Mouse (Mus musculus): ENCODE data around the gene Usp36. TPM values are rescaled to one million over a fixed set of nuclear protein-coding genes. Genes with fewer than 3 reads are reported as not detected.

Usp36 gene
- total RNA-seq, 2 experiments from 2014 or later, result 12.0 to 14.5 TPM

DNA sequence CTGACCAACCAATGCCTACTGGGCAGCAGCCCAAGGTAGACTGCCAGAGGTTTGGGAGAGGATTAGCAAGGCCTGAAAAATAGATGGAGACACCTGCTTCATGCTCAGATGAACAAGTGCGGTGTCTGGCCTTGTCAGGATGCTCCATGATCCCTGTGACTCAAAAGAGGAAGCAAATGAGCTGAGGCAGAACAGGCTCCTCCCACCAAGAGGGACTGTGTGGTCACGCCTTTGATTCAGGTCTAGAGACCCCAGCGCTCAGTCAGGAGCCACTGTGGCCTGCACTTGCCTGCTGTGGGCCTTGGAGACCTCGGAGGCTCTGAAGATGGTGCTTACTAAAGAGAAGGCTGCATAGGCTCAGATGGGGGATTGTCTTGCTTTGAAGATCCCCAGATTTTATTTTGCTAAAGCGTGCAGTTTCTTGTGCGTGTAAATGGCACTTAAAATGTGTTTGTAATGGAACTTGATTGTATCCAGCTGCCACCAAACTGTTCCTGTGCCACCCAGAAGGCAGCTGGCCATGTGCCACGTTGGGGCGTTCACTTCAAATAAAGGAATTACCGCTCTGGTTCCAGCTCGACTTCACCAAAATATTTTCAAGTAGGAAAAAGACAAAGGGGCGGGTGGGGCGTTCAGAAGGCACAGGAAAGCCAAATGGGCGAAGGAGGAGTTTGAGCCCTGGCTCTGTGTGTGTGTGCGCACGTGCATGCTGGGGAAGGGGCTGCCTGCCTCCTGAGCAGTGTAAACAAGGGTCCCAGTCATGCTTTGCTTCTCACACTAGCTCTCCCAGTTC is 35.7 kb downstream of the Usp36 start:
- intact Hi-C loops (cut with DNase I), result no loop called here
- peak; percentile 60 for DNase-seq (ENCODE audit: low spot score)

DNA sequence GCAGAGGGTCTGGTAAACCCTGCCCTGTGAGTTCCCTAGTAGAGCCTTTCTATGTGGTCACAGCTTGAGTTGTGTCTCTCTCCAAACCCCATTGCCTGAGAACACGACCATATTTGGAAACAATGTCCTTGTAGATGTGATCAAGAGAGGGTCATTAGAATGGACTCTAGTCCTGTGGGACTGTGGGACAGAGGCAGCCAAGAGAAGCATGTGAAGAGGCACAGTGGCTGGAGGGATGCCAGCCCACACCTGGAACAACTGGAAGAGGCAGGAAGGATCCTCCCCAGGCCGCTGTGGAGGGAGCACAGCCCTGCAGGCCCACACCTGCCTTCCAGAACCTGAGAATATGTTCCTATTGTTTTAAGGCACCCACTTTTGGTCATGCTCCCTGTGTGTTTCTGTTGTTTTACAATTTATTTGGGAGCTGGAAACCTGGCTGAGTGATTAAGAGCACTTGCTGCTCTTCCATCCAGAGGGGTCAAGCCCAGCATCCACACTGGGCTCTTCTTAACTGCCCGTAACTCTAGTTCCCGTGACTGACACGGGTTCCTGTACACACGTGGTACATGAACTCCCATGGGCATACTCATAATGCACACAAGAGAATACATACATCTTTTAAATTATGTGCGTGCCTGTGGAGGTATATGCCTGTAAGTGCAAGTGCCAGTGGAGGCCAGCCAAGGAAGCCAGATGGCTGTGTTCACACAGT is 36.4 kb downstream of the Usp36 start:
- intact Hi-C loops (cut with DNase I), result no loop called here
- no peak for DNase-seq (ENCODE audit: low spot score)

DNA sequence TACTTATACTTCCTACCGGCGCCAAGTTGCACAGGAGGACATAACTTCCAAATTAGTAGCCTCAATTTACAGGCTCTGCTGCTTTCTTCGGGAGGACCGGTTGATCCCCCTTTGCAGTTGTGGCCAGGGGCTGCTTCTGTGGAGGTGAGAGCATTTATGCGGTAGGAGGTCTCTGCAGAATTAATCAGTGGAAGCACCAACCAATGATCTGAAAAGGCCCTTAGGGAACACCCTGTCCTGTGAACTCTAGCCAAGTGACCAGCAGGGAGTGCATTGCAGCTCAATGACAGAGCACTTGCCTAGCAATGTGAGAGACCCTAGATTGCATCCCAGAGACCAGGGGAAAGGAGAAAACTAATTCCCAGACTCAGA is 41.0 kb downstream of the Usp36 start:
- no peak for DNase-seq (ENCODE audit: low spot score)

DNA sequence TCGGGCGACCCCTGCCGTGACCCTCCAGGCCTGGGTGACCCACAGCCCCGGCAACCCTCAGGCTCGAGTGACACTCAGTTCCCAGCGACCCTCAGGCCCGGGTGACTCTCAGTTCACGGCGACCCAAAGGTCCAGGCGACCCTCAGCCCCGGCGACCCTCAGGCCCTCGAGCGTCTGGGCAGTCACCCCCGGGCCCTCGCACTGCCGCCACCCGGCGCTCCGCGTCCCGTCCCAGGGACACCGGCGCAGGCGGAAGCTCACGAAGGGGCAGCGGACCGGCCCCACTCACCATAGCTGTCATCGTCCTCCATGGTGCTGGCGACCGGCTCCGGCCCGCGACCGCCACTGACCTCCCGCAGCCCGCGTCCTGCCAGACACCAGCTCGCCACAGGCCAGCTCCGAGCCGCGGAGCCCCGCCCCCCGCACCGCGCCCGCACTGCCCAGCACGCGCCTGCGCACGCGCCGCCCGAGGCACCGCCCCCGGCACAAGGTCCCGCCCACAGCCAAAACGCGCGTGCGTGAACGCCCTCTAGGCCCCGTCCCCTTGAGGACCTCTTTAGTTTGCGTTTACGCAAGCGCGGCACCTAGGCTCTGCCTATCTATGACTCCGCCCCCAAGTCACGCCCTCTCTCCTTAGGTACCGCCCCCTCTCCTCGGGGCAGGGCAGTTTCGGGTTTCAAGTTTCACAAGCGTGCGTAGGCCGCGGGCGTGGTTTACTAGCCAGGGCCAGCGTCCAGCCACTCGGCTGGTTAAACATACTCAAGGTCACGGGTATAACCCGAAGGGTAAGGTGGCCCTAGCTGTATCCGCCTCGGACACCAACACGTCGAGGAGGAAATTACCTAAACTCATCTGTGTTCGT is 41.7 kb downstream of the Usp36 start, which contains the start of gene Cyth1:
Gene Cyth1, minus strand, starts transcription at position 443 of the 862 bp plus-strand sequence.
- intact Hi-C loops (cut with DNase I), result no loop called here

More for the DNA sequence above, 41.0 kb downstream of the Usp36 start:
- intact Hi-C loops (cut with DNase I), result no loop called here

DNA sequence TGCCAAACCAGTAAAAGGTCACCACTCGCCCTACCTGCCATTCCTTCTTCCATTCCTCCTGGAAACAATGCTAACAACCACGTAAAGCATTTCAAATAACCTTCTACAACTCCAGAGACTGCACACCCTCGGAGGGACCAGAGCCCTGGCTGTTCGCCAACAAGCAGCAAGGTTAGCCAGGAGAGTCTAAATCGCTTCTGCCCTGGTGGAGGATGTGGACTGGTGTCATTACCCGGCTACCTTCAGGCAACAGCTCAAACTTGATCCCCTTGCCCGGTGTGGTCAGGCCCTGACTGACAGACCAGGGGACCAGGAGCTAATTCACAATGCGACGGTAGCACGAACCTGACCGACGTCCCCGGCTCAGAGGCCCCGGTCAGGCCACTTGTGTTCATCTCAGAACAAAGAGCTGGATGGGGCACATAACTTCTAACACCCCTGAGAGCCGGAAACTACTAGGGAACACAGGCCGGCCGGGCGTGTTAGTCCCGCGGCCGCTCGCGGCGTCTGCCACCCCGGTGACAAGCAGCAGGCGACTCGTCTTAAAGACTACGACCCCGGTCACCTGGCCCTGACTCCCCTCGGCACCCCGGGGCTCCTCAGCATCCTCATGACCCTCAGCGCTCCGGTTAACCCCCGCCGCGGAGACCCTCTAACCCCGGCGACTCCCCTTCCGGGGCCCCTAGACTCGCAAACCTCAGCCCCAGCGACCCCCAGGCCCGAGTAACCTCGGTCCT is 42.5 kb downstream of the Usp36 start:
- intact Hi-C loops (cut with DNase I), result no loop called here
- peak; percentile 25 for DNase-seq (ENCODE audit: low spot score)

More for the DNA sequence above, 41.7 kb downstream of the Usp36 start, which contains the start of gene Cyth1:
- peak; percentile 99 for DNase-seq (ENCODE audit: low spot score)

DNA sequence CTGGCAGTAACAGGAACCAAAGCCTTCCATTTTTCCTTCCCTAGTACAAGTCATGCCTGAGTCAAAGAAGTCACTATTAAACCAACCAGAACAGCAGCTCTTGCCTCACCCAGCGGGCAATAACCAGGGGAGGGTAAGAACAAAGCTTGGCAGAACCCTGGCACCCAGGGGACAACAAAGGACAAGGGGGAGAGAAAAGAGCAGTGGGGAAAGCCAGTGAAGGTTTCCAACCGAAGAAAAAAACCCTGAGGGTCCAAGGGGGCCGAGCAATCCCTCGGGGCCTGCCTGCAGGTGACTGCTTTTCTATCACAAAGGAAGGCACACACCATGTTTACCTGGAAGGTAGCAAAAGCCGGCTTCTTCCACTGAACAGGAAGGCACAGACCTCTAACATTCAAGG is 43.3 kb downstream of the Usp36 start:
- intact Hi-C loops (cut with DNase I), result no loop called here
- DNase-seq (ENCODE audit: low spot score), result no peak

DNA sequence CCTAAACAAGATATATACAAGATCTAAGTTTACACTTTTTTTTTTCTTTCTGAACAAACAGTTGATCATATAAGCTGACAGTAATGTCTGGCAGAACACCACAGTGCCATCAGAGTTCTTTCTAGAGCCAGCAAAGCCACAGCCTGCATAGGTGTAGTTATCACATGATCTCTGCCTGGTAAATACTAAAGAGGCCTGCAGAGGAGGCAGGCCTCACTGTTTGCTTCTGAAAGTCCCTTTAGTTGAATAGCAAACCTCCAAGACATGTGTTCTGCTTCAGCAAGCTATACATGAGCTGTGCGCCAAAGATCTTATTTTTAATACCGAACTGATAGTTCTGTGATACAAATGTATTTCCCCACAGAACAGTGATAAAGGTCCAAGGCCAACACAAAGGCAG is 44.9 kb downstream of the Usp36 start:
- intact Hi-C loops (cut with DNase I), result no loop called here

DNA sequence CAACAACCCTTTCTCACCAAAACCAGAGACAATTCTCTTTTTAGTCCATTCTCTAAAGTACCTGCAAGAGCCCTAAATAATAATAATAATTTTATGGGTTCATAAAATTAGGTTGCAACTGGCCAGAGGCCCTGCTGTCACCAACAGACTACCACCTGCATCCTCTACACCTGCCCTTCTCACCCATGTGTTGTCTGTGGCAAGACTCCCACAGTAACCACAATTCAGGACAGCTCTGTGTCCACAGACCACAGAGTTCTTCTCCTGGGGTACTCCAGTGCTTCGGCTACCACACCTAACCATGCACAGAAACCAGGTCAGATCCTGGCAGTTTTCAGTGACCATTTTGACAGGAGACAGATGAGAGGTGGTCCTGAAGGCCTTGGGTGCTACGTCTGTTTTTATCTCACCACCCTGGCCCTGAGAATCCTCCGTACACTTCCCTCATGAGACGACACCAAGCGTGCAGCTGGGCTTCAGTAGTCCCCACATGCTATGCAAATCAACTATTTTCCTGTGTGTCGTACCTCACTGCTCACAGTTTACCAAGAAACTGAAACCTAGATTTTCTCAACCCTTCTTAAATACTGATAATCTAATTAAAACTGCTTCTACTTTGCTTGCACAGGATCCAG is 46.3 kb downstream of the Usp36 start:
- DNase-seq (ENCODE audit: low spot score), result no peak
- intact Hi-C loops (cut with DNase I), result no loop called here

More for the DNA sequence above, 44.9 kb downstream of the Usp36 start:
- DNase-seq (ENCODE audit: low spot score), result no peak

DNA sequence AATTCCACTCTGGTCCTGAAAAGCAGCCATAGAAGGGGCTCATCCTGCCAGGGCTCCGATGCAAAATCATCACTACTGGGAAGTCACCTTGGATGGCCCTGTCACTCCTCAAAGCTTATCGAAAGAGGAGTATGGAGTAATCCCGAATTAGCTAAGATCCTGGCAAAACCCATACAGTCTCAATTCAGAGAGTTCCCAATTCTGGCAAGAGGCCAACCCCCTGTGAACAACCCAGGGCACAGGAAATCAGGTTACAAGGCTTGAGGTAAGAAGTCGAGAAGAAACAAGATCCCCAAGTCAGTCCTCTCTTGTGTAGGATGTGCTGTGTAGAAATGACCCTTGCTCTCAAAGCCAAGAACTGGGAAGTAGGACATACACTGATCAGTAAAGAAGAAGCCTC is 47.5 kb downstream of the Usp36 start:
- DNase-seq (ENCODE audit: low spot score), result no peak
- intact Hi-C loops (cut with DNase I), result no loop called here

DNA sequence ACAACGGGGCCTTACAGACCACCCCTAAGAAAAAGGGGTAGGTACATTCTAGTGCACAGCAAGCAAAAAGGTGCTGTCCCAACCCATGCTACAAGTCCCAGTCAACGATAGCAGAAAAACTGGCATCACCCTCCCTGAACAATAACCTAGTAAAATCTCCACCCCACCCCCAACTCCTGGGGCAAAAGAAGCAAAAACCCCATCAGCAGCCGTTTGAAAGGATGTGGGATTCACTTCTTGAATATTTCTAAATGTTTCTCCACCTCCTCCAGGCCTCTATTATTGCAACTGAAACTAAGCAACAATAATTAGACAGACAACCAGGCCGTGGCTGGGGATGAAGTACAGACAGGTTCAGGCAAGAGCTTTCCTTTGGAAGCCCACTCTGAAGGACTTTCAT is 49.7 kb downstream of the Usp36 start:
- intact Hi-C loops (cut with DNase I), result no loop called here
- no peak for DNase-seq (ENCODE audit: low spot score)

DNA sequence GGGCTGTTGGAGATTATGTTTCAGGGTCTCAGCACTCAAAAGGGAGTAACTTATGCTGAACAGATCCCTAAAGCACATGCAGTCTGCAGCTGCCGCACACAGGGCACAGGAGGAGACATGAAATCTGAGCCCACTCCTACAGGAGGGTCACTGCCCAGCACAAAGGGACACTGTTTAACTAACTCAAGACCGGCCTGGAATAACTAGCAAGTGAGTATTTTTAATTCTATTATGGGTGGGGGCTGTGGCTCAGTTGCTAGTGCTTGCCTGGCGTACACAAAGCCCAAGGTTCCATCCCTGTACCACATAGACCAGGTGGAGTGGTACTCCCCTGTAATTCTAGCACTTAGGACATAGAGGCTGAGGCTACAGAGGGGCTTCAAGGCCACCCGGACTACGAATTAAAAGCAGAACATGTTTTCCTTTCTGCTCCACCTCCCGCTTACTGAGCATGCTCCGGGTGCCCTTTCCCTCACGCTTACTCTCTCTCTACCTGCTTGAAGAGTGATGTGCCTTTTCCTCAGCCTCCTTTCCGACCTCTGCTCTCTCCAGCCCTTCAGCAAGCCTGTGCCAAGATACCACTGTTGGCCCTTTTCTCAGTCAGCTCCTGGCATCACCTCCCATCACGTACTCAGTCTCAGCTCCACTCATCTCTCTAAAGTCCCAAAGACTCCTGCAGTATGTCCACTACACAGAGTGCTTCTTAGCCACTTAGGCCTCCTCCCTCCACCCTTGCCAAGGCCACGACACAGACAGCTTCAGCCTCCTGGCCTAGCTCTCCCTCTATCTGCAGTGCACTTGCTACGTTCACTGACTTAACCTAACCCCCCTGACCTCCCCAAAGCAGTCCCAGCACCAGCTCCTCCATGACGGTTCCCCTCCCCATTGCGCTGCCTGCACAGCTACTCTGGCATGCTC is 50.5 kb downstream of the Usp36 start:
- intact Hi-C loops (cut with DNase I), result no loop called here
- DNase-seq (ENCODE audit: low spot score), result no peak

DNA sequence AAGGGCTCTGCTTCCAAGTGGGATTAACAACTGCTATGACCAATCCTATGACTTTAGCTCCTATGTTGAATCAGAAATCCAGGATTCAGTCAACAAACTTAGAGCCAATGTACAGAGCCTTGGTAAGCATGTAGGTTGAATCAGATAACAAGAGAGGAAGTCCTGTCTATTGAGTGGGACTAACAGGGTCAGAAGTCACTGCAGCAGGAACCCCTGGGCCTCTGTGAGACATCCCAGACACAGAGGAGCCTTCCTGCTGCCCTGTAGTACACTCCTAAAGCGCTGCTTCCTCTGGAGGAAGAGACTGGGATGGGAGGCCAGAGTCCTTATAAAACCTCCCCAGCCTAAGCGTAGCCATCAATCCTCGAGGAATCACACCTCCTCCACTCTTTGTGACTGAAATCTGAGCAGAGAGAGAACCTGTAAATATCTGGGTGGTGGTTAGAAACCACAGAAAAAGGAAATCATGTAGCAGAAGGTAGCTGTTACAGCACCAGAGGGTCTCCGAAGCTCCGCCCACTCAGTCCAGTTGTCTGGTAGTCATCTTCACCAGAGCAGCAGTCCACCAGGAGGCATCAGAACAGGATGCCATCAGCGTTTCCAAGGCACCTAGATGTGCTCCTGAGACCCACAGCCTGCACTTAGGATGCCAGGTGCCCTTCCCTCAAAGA is 53.4 kb downstream of the Usp36 start:
- DNase-seq (ENCODE audit: low spot score), result peak; percentile 26

DNA sequence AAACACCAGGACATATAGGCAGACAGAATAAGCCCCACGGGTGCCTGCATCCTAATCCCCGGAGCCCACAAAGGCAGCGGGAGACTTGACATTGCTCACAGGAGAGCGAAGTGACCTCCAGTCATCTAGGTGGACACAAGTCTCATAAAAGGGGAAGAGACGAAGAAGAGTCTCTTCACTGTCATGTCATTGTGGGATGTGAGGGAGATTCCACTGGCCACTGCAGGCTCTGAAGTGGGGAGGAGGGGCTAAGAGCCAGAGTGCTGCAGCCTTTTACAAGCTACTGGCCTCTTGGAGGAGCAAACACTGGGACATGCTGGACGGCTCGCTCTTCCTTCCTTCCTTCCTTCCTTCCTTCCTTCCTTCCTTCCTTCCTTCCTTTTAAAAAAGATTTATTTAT is 55.1 kb downstream of the Usp36 start:
- intact Hi-C loops (cut with DNase I), result no loop called here
- DNase-seq (ENCODE audit: low spot score), result no peak

More for the DNA sequence above, 53.4 kb downstream of the Usp36 start:
- intact Hi-C loops (cut with DNase I), result no loop called here

DNA sequence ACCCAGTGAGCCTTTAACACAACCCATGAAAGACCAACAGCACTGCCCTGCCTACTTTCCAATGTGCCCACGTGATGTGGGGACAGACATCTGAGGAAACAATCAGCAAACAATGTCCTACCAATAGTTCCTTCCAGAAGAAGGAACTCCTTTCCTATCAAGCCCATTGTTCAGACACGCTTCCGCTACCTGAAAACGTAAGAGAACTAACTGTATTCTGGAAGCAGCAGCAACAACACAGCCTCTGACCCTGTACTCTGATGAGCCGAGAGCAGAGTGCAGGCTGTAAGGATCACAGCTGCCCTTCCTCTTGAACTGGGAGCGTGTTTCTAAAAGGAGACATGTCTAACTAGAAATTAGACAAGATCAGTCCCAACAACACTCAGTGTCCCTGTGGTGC is 55.5 kb downstream of the Usp36 start:
- DNase-seq (ENCODE audit: low spot score), result peak; percentile 49

DNA sequence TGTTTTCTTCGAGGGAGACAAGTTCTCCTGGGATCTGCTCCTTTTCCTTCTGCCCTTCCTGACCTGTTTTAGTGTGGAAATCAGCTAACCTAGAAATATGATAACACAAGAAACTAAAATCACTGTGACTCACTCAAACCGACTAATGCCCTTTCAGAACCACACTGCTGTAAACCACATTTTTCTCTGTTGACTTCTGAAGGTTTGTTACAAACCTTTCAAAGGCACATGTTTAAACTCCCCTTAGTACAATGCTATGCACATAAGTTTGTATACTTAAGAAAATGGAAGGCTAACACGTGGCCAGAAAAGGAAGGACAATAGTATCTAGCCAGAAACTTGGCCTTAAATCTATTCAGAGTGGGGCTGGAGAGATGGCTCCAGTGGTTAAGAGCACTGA is 56.1 kb downstream of the Usp36 start:
- no peak for DNase-seq (ENCODE audit: low spot score)
- intact Hi-C loops (cut with DNase I), result no loop called here

More for the DNA sequence above, 55.5 kb downstream of the Usp36 start:
- intact Hi-C loops (cut with DNase I), result no loop called here

DNA sequence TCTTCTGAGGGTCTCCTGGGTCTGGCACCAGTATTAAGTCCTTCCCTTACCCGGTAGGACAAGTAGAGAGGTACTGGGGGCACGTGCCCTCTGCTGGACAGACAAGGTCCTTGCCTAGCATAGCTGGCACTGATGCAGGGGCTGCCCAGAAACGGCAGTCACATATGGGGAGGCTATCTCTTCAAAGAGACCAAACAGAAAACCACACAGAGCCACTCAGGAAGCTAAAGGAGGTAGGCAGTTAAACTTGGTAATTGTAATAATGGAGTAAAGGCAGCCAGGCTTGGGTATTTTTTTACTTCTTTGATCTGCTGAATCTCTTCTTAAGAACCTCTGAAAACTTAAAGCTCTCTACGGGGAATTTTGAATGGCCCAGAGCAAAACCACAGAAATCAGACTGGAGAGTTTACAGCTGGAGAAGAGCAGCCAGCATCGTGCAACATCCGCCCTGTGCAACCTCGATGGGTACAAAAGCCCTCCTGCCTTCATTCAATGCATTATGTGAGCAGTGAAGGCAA is 57.7 kb downstream of the Usp36 start:
- intact Hi-C loops (cut with DNase I), result no loop called here
- DNase-seq (ENCODE audit: low spot score), result no peak

DNA sequence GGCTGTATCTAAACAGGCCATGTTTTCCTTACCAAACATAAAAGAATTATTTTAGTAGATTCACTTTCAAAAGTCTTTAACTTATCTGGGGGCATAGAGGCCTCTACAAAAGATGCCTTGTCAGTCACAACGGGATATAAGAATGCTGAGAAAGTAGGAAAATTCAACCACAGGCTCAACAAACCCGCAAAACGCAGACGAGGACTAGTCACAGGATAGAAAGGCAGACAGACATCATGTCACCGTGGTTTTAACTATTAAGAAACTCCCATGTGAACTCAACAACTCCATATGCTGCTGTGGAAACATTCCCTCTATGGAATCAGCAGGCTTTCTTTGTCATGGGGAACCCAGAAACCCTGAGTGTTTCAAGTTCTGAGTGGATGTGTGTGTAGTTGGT is 60.1 kb downstream of the Usp36 start:
- intact Hi-C loops (cut with DNase I), result no loop called here
- DNase-seq (ENCODE audit: low spot score), result no peak
